Mouse (Mus musculus) stomach, postnatal 0 days (tissue): ENCODE data around the gene Tlnrd1. TPM values are rescaled to one million over a fixed set of nuclear protein-coding genes. Genes with fewer than 3 reads are reported as not detected.
"Not testable (repeated sequence)": the region's sequence is repeated elsewhere in the genome, so short reads cannot be mapped to it uniquely, and the experiment has no call there.

ENCODE experiments used
- ATAC-seq: fragments of 200-750 bp; cut with Nextera tagmentation; 2 replicates; pipeline ENCODE4 v1.8.0; 2017; ENCODE audit not compliant: low FRiP score, low TSS enrichment
- DNase-seq: peaks from one replicate; pipeline ENCODE4 v3.0.0-alpha.2; 2016; ENCODE audit warnings: low spot score
- H3K27ac ChIP-seq: fragments of 300-500 bp; sonication (generic); replicated peaks from 2 replicates; pipeline ENCODE4 v1.5.1; 2014; ENCODE audit warnings: mild to moderate bottlenecking, control low read depth
- H3K27me3 ChIP-seq: fragments of 300-500 bp; sonication (generic); 2 replicates; pipeline ENCODE4 v1.6.1; 2014; ENCODE audit warnings: low read length; ENCODE audit not compliant: control insufficient read depth, insufficient read depth
- H3K36me3 ChIP-seq: fragments of 300-500 bp; sonication (generic); 2 replicates; pipeline ENCODE4 v1.6.1; 2014; ENCODE audit warnings: low read length, mixed read lengths; ENCODE audit not compliant: control insufficient read depth, insufficient read depth
- H3K4me1 ChIP-seq: fragments of 300-500 bp; sonication (generic); replicated peaks from 2 replicates; pipeline ENCODE4 v1.6.1; 2014; ENCODE audit warnings: antibody characterized with exemption; ENCODE audit not compliant: control insufficient read depth, insufficient read depth
- H3K4me2 ChIP-seq: fragments of 300-500 bp; sonication (generic); replicated peaks from 2 replicates; pipeline ENCODE4 v1.6.1; 2014; ENCODE audit warnings: low read depth, mild to moderate bottlenecking, control low read depth, moderate library complexity
- H3K4me3 ChIP-seq: fragments of 300-500 bp; sonication (generic); 2 replicates; pipeline ENCODE4 v1.5.1; 2014; ENCODE audit warnings: low read depth, low read length, control low read depth
- H3K9ac ChIP-seq: fragments of 300-500 bp; sonication (generic); 2 replicates; pipeline ENCODE4 v1.6.1; 2014; ENCODE audit warnings: mild to moderate bottlenecking, low read length, control low read depth, mixed read lengths
- H3K9me3 ChIP-seq: fragments of 300-500 bp; sonication (generic); 2 replicates; pipeline ENCODE4 v1.6.1; 2016; ENCODE audit warnings: low read length; ENCODE audit not compliant: control insufficient read depth
- CTCF ChIP-seq: IDR thresholded peaks from 2 replicates; pipeline ENCODE4 v1.5.1; 2016; ENCODE audit warnings: antibody characterized with exemption, low read depth, mild to moderate bottlenecking, moderate library complexity
- EP300 ChIP-seq: optimal IDR thresholded peaks from 2 replicates; pipeline ENCODE3; 2016; ENCODE audit warnings: antibody characterized with exemption
- WGBS: fragments of 180-500 bp; shearing (Covaris S2); extraction: QIAGEN DNeasy Blood & Tissue Kit; methylation state at CpG from one replicate; pipeline ENCODE4 v1.1.7; 2014; 5-methylcytosine and 5-hydroxymethylcytosine counted together
- polyA plus RNA-seq: library from polyadenylated mRNA; unstranded; fragments of >200 nt; fragmentation: Nextera tagmentation; extraction: Ambion mirVana; gene quantifications from 2 replicates; pipeline ENCODE4 v1.2.1, GENCODE M21; 2015

Gene Tlnrd1
- polyA plus RNA-seq, 1 experiment from 2014 or later, result 8.5 TPM

- no peak overlapping the region for H3K9ac ChIP-seq
- H3K4me2 ChIP-seq, result no peak overlapping the region
- H3K4me3 ChIP-seq, result no peak overlapping the region
- peaks cover 14% of the 10 kb centered on the region; the same call in 1 of the 2 replicates for H3K36me3 ChIP-seq
- ATAC-seq (no peak), DNase-seq (no peak)
- no peaks in the 10 kb centered on the region for H3K27me3 ChIP-seq
- H3K27ac ChIP-seq, result no peak overlapping the region
- H3K4me1 ChIP-seq, result no peaks in the 10 kb centered on the region; the same call in 1 of the 2 replicates
- 86% methylated on average over 5 of the region's 5 CpGs for WGBS
- no peak for TF ChIP-seq EP300
- TF ChIP-seq CTCF, result no peak
- H3K9me3 ChIP-seq, result no peaks in the 10 kb centered on the region
These were observed 12.1 kb upstream of the Tlnrd1 start for GRCm38 (mm10) chr7:83896077-83896740.

DNA sequence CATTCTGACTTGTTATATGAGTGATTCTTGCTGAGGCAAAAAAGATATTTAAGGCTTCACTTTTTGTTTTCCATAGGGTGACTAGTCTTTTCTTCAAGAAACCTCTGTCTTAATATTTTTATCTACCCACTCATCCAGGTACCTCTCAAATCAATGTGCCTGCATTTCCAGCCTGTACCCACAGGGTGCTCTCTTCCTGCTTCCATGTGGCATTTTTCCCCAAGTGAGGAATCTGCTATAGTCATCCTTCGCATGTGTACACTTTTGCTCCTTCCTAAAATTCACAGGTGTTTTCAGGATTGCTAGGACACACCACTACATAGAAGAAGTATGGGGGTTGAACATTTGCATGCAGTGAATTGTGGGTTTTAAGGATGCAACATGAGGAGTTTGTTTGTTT lies 10.2 kb upstream of the Tlnrd1 start:
- H3K4me2 ChIP-seq, result no peak overlapping the region
- 92% methylated on average over 1 of the region's 1 CpGs for WGBS
- no peak overlapping the region for H3K27ac ChIP-seq
- no peaks in the 10 kb centered on the region for H3K9me3 ChIP-seq
- H3K9ac ChIP-seq, result no peak overlapping the region
- H3K4me3 ChIP-seq, result no peak overlapping the region
- ATAC-seq (no peak), DNase-seq (no peak)
- H3K27me3 ChIP-seq, result no peaks in the 10 kb centered on the region
- peaks cover 14% of the 10 kb centered on the region; the same call in 1 of the 2 replicates for H3K36me3 ChIP-seq
- TF ChIP-seq CTCF, result peak; percentile 31; the same call in 1 of the 2 replicates
- TF ChIP-seq EP300, result no peak
- H3K4me1 ChIP-seq, result no peaks in the 10 kb centered on the region; the same call in 1 of the 2 replicates

- Histone ChIP-seq H3K4me2 (peak overlapping the region; percentile 79), H3K27ac (peak overlapping the region; percentile 88), H3K4me1 (no peaks in the 10 kb centered on the region; the same call in 1 of the 2 replicates), H3K9ac (peak overlapping the region; percentile 80), H3K4me3 (peak overlapping the region; percentile 72), H3K27me3 (no peaks in the 10 kb centered on the region), H3K9me3 (no peaks in the 10 kb centered on the region), H3K36me3 (peaks cover 3% of the 10 kb centered on the region; the same call in 1 of the 2 replicates)
- TF ChIP-seq CTCF, result no peak
- DNase-seq, result no peak
- 0% methylated on average over 21 of the region's 21 CpGs for WGBS
- ATAC-seq, result no peak
These were observed 8.2 kb upstream of the Tlnrd1 start for GRCm38 (mm10) chr7:83892333-83892669.

DNA sequence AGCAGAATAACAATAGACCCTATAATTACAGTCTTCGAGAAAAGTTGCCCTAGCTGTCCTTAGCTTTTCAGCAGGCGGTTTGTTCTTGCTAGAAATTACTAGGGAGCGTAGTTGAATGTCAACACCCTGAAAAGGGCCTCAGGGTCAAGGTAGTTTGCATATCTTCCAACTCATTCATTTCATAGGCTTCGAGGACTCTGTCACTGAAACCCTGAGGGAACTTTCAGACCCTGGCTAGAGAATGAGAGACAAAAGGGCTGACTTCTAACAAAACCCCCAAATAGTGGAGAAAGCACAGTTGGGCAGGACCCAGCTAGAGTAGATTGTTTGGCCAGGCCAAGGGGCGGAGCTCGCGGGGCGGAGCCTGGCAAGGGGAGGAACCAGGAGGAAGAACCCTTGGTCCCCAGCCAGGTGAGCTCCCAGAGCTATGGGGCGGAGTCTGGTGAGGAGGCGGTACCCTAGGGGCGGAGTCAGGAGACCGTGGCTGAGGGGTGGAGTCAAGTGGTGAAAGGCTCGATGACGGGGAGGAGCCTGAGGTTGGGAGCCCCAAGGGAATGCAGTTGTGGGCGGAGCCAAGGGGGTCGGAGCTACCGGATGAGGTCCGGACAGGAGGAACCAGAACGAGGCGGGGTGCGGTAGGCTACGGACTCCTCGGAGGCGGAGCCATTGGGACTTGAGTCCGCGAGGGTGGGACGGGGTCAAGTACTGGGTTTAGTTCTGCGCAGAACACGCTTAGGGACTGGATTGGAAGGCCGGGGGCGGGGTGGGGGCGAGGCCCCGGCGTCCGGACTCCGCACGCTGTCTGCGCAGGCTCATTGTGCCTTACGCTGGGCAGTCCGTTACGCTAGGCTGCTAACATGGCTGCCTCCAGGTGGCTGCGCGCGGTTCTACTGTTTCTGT lies 7.6 kb upstream of the Tlnrd1 start:
- WGBS, result 2% methylated on average over 43 of the region's 44 CpGs
- H3K4me3 ChIP-seq, result peak overlapping the region; percentile 72
- H3K9me3 ChIP-seq, result no peaks in the 10 kb centered on the region
- DNase-seq, result peak; percentile 100
- peak overlapping the region; percentile 88 for H3K27ac ChIP-seq
- peak; percentile 99 for ATAC-seq
- peak; percentile 59 for TF ChIP-seq CTCF
- TF ChIP-seq EP300, result no peak
- H3K27me3 ChIP-seq, result no peaks in the 10 kb centered on the region
- H3K4me2 ChIP-seq, result peak overlapping the region; percentile 79
- H3K4me1 ChIP-seq, result no peaks in the 10 kb centered on the region; the same call in 1 of the 2 replicates
- peaks cover 2% of the 10 kb centered on the region; the same call in 1 of the 2 replicates for H3K36me3 ChIP-seq
- peak overlapping the region; percentile 80 for H3K9ac ChIP-seq

DNA sequence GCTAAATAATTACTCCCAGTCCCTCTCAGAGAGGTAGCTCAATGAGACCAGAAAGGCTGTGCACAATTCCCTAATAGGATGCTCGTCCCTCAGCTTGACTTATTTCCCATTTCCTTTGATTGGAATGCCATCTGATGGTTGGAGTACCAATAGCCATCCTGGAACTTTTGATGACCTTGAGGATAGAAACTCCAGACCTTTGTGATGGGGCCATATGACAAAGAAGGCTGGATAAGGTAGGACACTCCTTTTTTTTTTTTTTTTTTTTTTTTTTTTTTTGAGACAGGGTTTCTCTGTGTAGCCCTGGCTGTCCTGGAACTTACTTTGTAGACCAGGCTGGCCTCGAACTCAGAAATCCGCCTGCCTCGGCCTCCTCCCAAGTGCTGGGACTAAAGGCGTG lies 5.8 kb upstream of the Tlnrd1 start:
- not testable (repeated sequence) for H3K9me3 ChIP-seq, H3K4me3 ChIP-seq, H3K27me3 ChIP-seq, H3K9ac ChIP-seq, DNase-seq, H3K4me2 ChIP-seq, H3K4me1 ChIP-seq, H3K36me3 ChIP-seq, H3K27ac ChIP-seq, ATAC-seq
- TF ChIP-seq CTCF, result 0 out of 2 replicates have a peak, but pooled peaks have one; percentile 2
- 91% methylated on average over 5 of the region's 5 CpGs for WGBS

GRCm38 (mm10) chr7:83889383-83889782 lies 5.3 kb upstream of the Tlnrd1 start:
- no peak overlapping the region for H3K4me2 ChIP-seq
- no peaks in the 10 kb centered on the region for H3K36me3 ChIP-seq
- no peak overlapping the region for H3K4me3 ChIP-seq
- H3K9ac ChIP-seq, result no peak overlapping the region
- no peak for TF ChIP-seq EP300
- TF ChIP-seq CTCF, result no peak
- H3K27ac ChIP-seq, result no peak overlapping the region
- H3K9me3 ChIP-seq, result no peaks in the 10 kb centered on the region
- DNase-seq, result peak; percentile 65
- no peaks in the 10 kb centered on the region for H3K27me3 ChIP-seq
- H3K4me1 ChIP-seq, result no peaks in the 10 kb centered on the region; the same call in 1 of the 2 replicates
- no peak for ATAC-seq
- 25% methylated on average over 3 of the region's 3 CpGs for WGBS
